Mouse (Mus musculus) G1E (cell line): Measurements from ENCODE around the gene Id1. TPM values are rescaled to one million over a fixed set of nuclear protein-coding genes. Genes with fewer than 3 reads are reported as not detected.

Experiments
- ATAC-seq: 2 replicates; pipeline ENCODE4 v1.8.0; 2016; ENCODE audit warnings: mild to moderate bottlenecking; ENCODE audit not compliant: insufficient number of reproducible peaks, poor library complexity, low FRiP score, severe bottlenecking; ENCODE audit errors: extremely low read depth
- DNase-seq: peaks from one replicate; pipeline ENCODE4 v3.0.0; 2012; ENCODE audit warnings: low spot score
- H3K27me3 ChIP-seq: 2 replicates; pipeline ENCODE4 v1.6.1; 2012; ENCODE audit warnings: mild to moderate bottlenecking, low read length, inconsistent platforms; ENCODE audit not compliant: insufficient read depth
- H3K36me3 ChIP-seq: replicated peaks from 2 replicates; pipeline ENCODE3; 2012; ENCODE audit warnings: mild to moderate bottlenecking, inconsistent platforms
- H3K4me1 ChIP-seq: 2 replicates; pipeline ENCODE4 v1.6.1; 2012; ENCODE audit warnings: low read depth, low read length, inconsistent platforms, mixed read lengths; ENCODE audit not compliant: insufficient read depth
- H3K4me3 ChIP-seq: 2 replicates; pipeline ENCODE4 v1.5.1; 2012; ENCODE audit warnings: low read depth, mild to moderate bottlenecking, inconsistent platforms, low read length, moderate library complexity, mixed read lengths
- H3K9me3 ChIP-seq: replicated peaks from 2 replicates; pipeline ENCODE4 v1.6.1; 2012; ENCODE audit warnings: inconsistent platforms
- CTCF ChIP-seq: IDR thresholded peaks from 2 replicates; pipeline ENCODE4 v1.5.1; 2012; ENCODE audit warnings: low read depth, low read length, inconsistent platforms, mixed read lengths
- GATA1 ChIP-seq: IDR thresholded peaks from 2 replicates; pipeline ENCODE4 v1.6.1; 2012; ENCODE audit warnings: borderline replicate concordance, low read length, inconsistent platforms, mixed read lengths
- GATA2 ChIP-seq: IDR thresholded peaks from 2 replicates; pipeline ENCODE4 v1.6.1; 2012; ENCODE audit warnings: low read depth, low read length, inconsistent platforms, borderline replicate concordance
- POLR2AphosphoS5 ChIP-seq: IDR thresholded peaks from 2 replicates; pipeline ENCODE4 v1.6.1; 2012; ENCODE audit warnings: low read depth, low read length, inconsistent platforms; ENCODE audit not compliant: insufficient replicate concordance
- TAL1 ChIP-seq: conservative IDR thresholded peaks from 2 replicates; pipeline ENCODE4 v1.6.1; 2012; ENCODE audit warnings: low read depth, low read length, inconsistent platforms, mixed read lengths
- polyA plus RNA-seq: library from polyadenylated mRNA; stranded (reverse); fragments of >175 nt; gene quantifications from 2 replicates; pipeline ENCODE4 v1.2.3, GENCODE M21; 2012
- total RNA-seq, 2 experiments: library from RNA; stranded (forward) in 1 of 2; stranded (reverse) in 1 of 2; fragments of 200-1000 nt in 1 of 2; fragments of >200 nt in 1 of 2; fragmentation: Nextera tagmentation in 1 of 2; gene quantifications; 2 replicates each; pipeline ENCODE4 v1.2.3; 2014 to 2017

The Id1 gene
- total and polyA plus RNA-seq, 3 experiments, result 21.7 to 110 (median 33.2) TPM

DNA sequence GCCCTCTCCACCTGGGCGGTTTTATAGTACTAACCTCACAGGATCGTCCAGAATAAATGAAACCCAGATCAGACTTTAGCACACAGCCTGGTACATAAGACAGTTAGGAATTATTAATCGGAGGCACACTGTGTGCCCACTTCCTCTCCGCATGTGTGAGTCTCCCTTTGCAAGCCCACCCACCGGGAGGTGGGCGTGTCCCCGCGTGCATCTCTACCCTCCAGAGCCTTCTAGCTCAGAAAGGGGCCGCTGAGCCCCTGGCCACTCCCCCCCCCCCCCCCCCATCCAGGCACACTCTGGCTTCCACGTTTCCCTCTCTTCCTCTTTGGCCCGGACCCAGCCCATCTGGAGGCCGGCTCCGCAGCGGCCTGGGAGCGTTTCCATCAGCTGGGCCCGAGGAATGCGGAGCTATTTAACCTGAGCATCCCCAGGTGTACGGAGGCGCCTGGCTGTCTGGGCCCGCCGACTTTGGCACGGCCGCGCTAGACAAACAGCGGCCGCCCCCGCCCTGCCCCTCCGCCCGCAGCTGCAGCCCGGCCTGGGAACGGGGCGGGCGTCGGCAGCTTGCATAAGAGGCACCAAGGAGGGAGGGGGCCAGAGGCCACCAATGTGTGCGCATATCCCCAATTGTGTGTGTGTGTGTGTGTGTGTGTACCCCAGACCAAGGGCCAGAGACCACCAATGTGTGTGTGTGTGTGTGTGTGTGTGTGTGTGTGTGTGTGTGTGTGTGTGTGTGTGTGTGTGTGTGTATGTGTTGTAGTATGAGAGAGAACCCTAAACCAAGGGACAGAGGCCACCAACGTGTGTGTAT lies 3.2 kb downstream of the Id1 start:
- TF ChIP-seq GATA2 (no peak), POLR2AphosphoS5 (no peak), CTCF (no peak), TAL1 (no peak), GATA1 (no peak)
- no peaks in the 10 kb centered on the region for H3K27me3 ChIP-seq
- no peaks in the 10 kb centered on the region for H3K9me3 ChIP-seq
- peak; percentile 68 for DNase-seq
- peak overlapping the region; percentile 100 for H3K4me3 ChIP-seq
- H3K4me1 ChIP-seq, result peaks cover 83% of the 10 kb centered on the region
- ATAC-seq, result no peak
- peaks cover 14% of the 10 kb centered on the region for H3K36me3 ChIP-seq

DNA sequence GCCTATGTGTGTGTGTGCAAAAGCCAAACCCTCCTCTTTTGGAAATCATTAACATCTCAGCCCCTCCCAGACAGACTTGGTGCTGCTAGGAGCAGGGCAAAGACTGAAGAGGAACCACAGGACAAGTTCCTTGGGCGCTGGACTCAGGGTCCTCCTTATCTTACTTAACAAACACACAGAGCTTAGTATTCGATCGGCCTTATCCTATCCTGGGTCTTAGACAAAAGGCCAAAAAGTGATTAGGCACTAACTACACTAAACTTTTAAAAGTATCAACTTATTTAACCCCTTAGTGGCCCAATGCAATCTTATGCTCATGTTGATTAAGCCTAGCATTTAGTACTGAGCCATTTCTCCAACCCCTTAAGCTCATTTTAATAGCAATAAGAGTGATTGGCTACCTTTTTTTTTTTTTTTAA lies 3.8 kb downstream of the Id1 start:
- H3K9me3 ChIP-seq, result no peaks in the 10 kb centered on the region
- H3K4me3 ChIP-seq, result peak overlapping the region; percentile 100; the same call in 1 of the 2 replicates
- H3K4me1 ChIP-seq, result peaks cover 81% of the 10 kb centered on the region
- H3K36me3 ChIP-seq, result peaks cover 14% of the 10 kb centered on the region
- peak; percentile 75 for DNase-seq
- peak; percentile 54 for TF ChIP-seq TAL1
- no peak for TF ChIP-seq GATA2
- TF ChIP-seq GATA1, result no peak
- no peaks in the 10 kb centered on the region for H3K27me3 ChIP-seq
- peak; percentile 58 for ATAC-seq

GRCm38 (mm10) chr2:152740490-152740889 lies 4.4 kb downstream of the Id1 start:
- ATAC-seq, result no peak
- H3K4me3 ChIP-seq, result peak overlapping the region; percentile 64; the same call in 1 of the 2 replicates
- no peaks in the 10 kb centered on the region for H3K9me3 ChIP-seq
- H3K4me1 ChIP-seq, result peaks cover 81% of the 10 kb centered on the region
- no peak for DNase-seq
- TF ChIP-seq TAL1 (no peak), POLR2AphosphoS5 (no peak), GATA2 (no peak), CTCF (no peak), GATA1 (no peak)
- no peaks in the 10 kb centered on the region for H3K27me3 ChIP-seq
- H3K36me3 ChIP-seq, result peaks cover 14% of the 10 kb centered on the region

- Histone ChIP-seq H3K36me3 (peaks cover 14% of the 10 kb centered on the region), H3K4me3 (peak overlapping the region; percentile 60; the same call in 1 of the 2 replicates), H3K4me1 (peaks cover 77% of the 10 kb centered on the region), H3K9me3 (no peaks in the 10 kb centered on the region), H3K27me3 (no peaks in the 10 kb centered on the region)
- TF ChIP-seq TAL1 (no peak; the same call in 1 of the 2 replicates), CTCF (no peak), GATA2 (no peak), GATA1 (no peak), POLR2AphosphoS5 (no peak)
- peak; percentile 67 for DNase-seq
- peak; percentile 42 for ATAC-seq
Observed at GRCm38 (mm10) chr2:152741153-152742041, 5.3 kb downstream of the Id1 start.

- peaks cover 73% of the 10 kb centered on the region for H3K4me1 ChIP-seq
Observed at GRCm38 (mm10) chr2:152742435-152742834, 6.4 kb downstream of the Id1 start.

More at GRCm38 (mm10) chr2:152742435-152742834, 6.4 kb downstream of the Id1 start:
- H3K4me3 ChIP-seq, result no peak overlapping the region; the same call in 1 of the 2 replicates
- H3K9me3 ChIP-seq, result no peaks in the 10 kb centered on the region
- H3K27me3 ChIP-seq, result no peaks in the 10 kb centered on the region
- no peak for TF ChIP-seq GATA2
- TF ChIP-seq CTCF, result peak; percentile 70
- no peak for TF ChIP-seq POLR2AphosphoS5
- no peak for TF ChIP-seq TAL1
- no peak for TF ChIP-seq GATA1
- ATAC-seq (no peak), DNase-seq (peak; percentile 63)
- H3K36me3 ChIP-seq, result peaks cover 10% of the 10 kb centered on the region
